Mouse (Mus musculus) lung, postnatal 0 days (tissue): ENCODE measurements around the gene Ldb3. TPM values are rescaled to one million over a fixed set of nuclear protein-coding genes. Genes with fewer than 3 reads are reported as not detected.

Experiments
- ATAC-seq: fragments of 200-750 bp; cut with Nextera tagmentation; 2 replicates; pipeline ENCODE4 v1.8.0; 2017; ENCODE audit warnings: moderate library complexity
- DNase-seq: peaks from one replicate; pipeline ENCODE4 v3.0.0-alpha.2; 2016; ENCODE audit warnings: low spot score
- H3K27ac ChIP-seq: fragments of 300-500 bp; sonication (generic); 2 replicates; pipeline ENCODE4 v1.5.1; 2014; ENCODE audit warnings: antibody characterized with exemption, mild to moderate bottlenecking, low read length, mixed read lengths
- H3K27me3 ChIP-seq: fragments of 300-500 bp; sonication (generic); replicated peaks from 2 replicates; pipeline ENCODE4 v1.6.1; 2014; ENCODE audit warnings: low read length, mixed read lengths; ENCODE audit not compliant: insufficient read depth
- H3K36me3 ChIP-seq: fragments of 300-500 bp; sonication (generic); 2 replicates; pipeline ENCODE4 v1.6.1; 2014; ENCODE audit warnings: low read length, mixed read lengths; ENCODE audit not compliant: insufficient read depth
- H3K4me1 ChIP-seq: fragments of 300-500 bp; sonication (generic); 2 replicates; pipeline ENCODE4 v1.6.1; 2014; ENCODE audit warnings: antibody characterized with exemption, low read depth, low read length, mixed read lengths; ENCODE audit not compliant: insufficient read depth
- H3K4me2 ChIP-seq: fragments of 300-500 bp; sonication (generic); replicated peaks from 2 replicates; pipeline ENCODE4 v1.6.1; 2014; ENCODE audit warnings: low read depth, mild to moderate bottlenecking, low read length, moderate library complexity, mixed read lengths
- H3K4me3 ChIP-seq: fragments of 300-500 bp; sonication (generic); 2 replicates; pipeline ENCODE4 v1.5.1; 2014; ENCODE audit warnings: low read depth, low read length
- H3K9ac ChIP-seq: fragments of 300-500 bp; sonication (generic); replicated peaks from 2 replicates; pipeline ENCODE4 v1.6.1; 2014; ENCODE audit warnings: low read depth, mild to moderate bottlenecking
- H3K9me3 ChIP-seq: fragments of 300-500 bp; sonication (generic); 2 replicates; pipeline ENCODE4 v1.6.1; 2016; ENCODE audit warnings: low read length, mixed read lengths
- CTCF ChIP-seq: IDR thresholded peaks from 2 replicates; pipeline ENCODE4 v1.5.1; 2016; ENCODE audit warnings: antibody characterized with exemption, mild to moderate bottlenecking
- EP300 ChIP-seq: IDR thresholded peaks from 2 replicates; pipeline ENCODE4 v1.6.1; 2016; ENCODE audit warnings: antibody characterized with exemption, mild to moderate bottlenecking, control low read depth
- WGBS: fragments of 180-500 bp; shearing (Covaris S2); extraction: QIAGEN DNeasy Blood & Tissue Kit; methylation state at CpG from one replicate; pipeline ENCODE4 v1.1.7; 2014; 5-methylcytosine and 5-hydroxymethylcytosine counted together
- polyA plus RNA-seq: library from polyadenylated mRNA; unstranded; fragments of >200 nt; fragmentation: Nextera tagmentation; extraction: Ambion mirVana; gene quantifications from 2 replicates; pipeline ENCODE4 v1.2.1, GENCODE M21; 2015

The Ldb3 gene
- polyA plus RNA-seq, 1 experiment from 2014 or later, result 2.6 TPM

- H3K9me3 ChIP-seq, result no peaks in the 10 kb centered on the region
- ATAC-seq (peak; percentile 33; the same call in 1 of the 2 replicates), DNase-seq (peak; percentile 29)
- TF ChIP-seq CTCF (no peak), EP300 (no peak)
- no peaks in the 10 kb centered on the region for H3K27me3 ChIP-seq
- H3K4me1 ChIP-seq, result no peaks in the 10 kb centered on the region; the same call in 1 of the 2 replicates
- H3K36me3 ChIP-seq, result no peaks in the 10 kb centered on the region
- 45% methylated on average over 15 of the region's 15 CpGs for WGBS
- H3K27ac ChIP-seq, result no peak overlapping the region
- H3K4me2 ChIP-seq, result no peak overlapping the region
- H3K9ac ChIP-seq, result no peak overlapping the region
- H3K4me3 ChIP-seq, result no peak overlapping the region
Observed at GRCm38 (mm10) chr14:34591741-34592535, 3.5 kb upstream of the Ldb3 start.

DNA sequence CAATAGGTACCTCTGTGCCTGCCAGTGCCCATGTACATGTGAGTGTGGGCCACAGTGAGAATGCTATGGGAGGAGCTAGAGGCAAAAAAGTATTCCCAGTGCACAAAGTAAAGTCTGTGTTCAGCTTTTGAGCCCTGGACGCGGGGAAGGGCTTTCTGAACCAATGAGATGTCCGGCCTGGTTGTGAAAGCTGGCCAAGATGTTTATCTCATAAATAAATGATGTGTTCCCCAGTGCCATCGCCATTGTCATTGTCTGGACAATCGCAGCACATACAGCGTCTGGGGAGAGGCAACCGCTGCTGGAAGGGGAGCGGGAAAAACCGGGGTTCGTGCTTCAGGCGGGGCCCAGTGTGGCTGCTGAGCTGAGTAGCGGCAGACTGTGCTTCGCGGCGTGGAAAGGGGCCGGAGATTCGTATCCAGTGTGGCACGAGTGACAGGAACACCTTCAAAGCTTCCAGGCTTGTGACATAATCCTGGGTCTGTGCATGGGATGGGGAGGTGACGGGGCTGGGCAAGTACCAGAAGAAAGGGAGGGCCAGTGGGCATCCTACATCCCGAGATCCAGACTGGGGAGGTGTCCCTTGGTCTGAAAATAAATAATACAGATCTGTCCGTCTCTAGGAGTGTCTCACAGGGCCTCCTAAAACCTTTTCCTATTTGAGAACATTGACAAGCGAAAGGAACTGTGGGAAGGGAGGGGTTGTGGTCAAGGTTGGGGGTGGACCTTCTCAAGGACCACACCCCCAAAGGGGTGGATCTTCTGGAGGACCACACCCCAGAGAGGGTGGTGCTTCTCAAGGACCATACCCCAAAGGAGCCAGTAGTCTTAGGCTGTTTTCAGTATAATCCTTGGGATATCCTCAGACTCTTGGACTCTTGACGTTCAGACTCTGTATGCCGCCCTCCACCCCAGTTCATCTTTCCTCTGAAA is 2.5 kb upstream of the Ldb3 start:
- ATAC-seq, result peak; percentile 31; the same call in 1 of the 2 replicates
- Histone ChIP-seq H3K9me3 (no peaks in the 10 kb centered on the region), H3K4me3 (no peak overlapping the region), H3K4me2 (no peak overlapping the region), H3K4me1 (no peaks in the 10 kb centered on the region; the same call in 1 of the 2 replicates), H3K27ac (no peak overlapping the region), H3K36me3 (no peaks in the 10 kb centered on the region), H3K9ac (no peak overlapping the region), H3K27me3 (no peaks in the 10 kb centered on the region)
- TF ChIP-seq EP300 (no peak), CTCF (no peak)
- WGBS, result 54% methylated on average over 24 of the region's 24 CpGs
- peak; percentile 39 for DNase-seq

GRCm38 (mm10) chr14:34590017-34590570 is 1.6 kb upstream of the Ldb3 start:
- 87% methylated on average over 5 of the region's 5 CpGs for WGBS
- Histone ChIP-seq H3K4me1 (no peaks in the 10 kb centered on the region; the same call in 1 of the 2 replicates), H3K27me3 (no peaks in the 10 kb centered on the region), H3K36me3 (no peaks in the 10 kb centered on the region), H3K9ac (no peak overlapping the region), H3K4me3 (no peak overlapping the region), H3K4me2 (no peak overlapping the region), H3K9me3 (no peaks in the 10 kb centered on the region), H3K27ac (no peak overlapping the region)
- no peak for DNase-seq
- no peak for TF ChIP-seq EP300
- TF ChIP-seq CTCF, result no peak
- ATAC-seq, result no peak

DNA sequence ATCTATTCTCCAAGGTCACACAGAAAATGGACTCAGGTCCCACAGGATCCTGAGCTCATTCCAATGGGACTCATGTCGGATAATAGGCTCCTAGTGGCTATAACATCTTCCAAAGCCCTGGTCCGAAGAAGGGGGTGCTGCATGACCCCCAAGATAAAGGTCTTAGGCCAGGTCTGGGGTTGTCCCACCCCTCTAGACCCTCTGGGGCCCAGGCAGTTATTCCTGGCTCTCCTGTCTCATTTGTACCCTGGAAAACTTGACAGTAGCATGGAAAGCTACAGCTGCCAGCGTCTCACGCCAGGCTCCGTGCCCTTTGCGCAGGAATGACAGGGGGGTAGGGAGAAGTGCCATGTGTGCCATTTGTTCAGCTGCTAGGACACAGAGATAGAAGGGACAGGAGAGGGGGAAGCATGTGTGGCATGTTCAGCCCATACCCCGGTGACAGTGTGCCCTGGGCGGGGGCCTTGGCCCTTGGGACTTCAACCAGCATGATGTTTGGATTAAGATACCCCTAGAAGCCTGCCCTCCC is 767 bp upstream of the Ldb3 start:
- no peak for ATAC-seq
- TF ChIP-seq CTCF (no peak), EP300 (no peak)
- Histone ChIP-seq H3K9me3 (no peaks in the 10 kb centered on the region), H3K4me3 (no peak overlapping the region), H3K36me3 (no peaks in the 10 kb centered on the region), H3K27ac (no peak overlapping the region), H3K9ac (no peak overlapping the region), H3K4me2 (no peak overlapping the region), H3K27me3 (no peaks in the 10 kb centered on the region), H3K4me1 (no peaks in the 10 kb centered on the region; the same call in 1 of the 2 replicates)
- DNase-seq, result no peak
- WGBS, result 91% methylated on average over 8 of the region's 8 CpGs

DNA sequence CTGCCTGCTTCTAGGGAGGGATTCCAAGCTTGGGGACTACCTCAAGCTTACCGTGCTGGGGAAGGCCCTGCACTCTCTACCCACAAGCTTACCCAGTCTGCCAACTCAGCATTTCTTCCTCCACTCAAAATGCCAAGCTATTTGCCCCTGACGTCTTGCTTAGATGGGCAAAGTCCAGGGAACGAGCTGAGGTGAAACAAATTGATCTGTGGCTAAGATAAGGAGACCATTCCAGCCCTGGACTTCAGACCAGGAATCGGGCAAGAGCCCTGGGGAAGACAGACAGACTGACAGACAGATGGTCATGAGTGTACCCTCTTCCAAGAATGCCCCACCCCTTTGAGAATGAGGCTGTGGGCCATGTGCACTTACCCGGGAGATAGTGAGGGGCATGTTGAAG is 477 bp downstream of the Ldb3 start:
- Histone ChIP-seq H3K4me2 (no peak overlapping the region), H3K9ac (no peak overlapping the region), H3K9me3 (no peaks in the 10 kb centered on the region), H3K4me3 (no peak overlapping the region), H3K4me1 (no peaks in the 10 kb centered on the region; the same call in 1 of the 2 replicates), H3K36me3 (no peaks in the 10 kb centered on the region), H3K27me3 (no peaks in the 10 kb centered on the region), H3K27ac (no peak overlapping the region)
- 48% methylated on average over 5 of the region's 5 CpGs for WGBS
- DNase-seq, result no peak
- no peak for ATAC-seq
- TF ChIP-seq CTCF (no peak), EP300 (no peak)
